Mouse (Mus musculus): ENCODE data around the gene D7Ertd443e.

DNA sequence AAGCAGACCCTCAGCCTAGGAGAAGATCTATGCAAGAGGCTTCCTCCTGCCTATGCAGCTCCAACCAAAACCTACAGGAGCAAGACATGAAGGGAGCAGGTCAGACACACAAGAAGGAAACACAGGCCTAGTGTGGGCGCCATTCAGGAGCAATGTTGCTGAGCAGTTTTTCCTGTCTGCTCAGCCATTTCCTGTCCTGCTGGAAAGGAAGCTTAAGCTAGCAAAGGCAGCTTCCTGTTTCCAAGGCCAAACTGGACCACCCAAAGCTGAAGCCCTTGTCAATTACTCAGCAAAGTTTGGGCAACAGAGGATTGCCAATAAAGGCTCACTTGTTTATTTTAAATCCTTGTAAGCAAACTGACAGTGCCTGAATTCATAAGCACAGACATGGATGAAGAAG lies 142.7 kb downstream of the D7Ertd443e start:
- TF ChIP-seq CTCF (IDR thresholded peaks at IDR 0.05; ENCODE audit: low read depth, low read length), result no peak
- no peak for TF ChIP-seq EP300 (IDR thresholded peaks at IDR 0.05; ENCODE audit: insufficient read depth, low read depth, low read length)

All from ES-Bruce4 (cell line).